Mouse (Mus musculus) liver, adult 2 months (tissue): ENCODE measurements around the gene Zan.
"Not testable (repeated sequence)": the region's sequence is repeated elsewhere in the genome, so short reads cannot be mapped to it uniquely, and the experiment has no call there.

ENCODE experiments used
- CTCF ChIP-seq: fragments of 200-500 bp; IDR thresholded peaks from 2 replicates; pipeline ENCODE4 v1.5.1; 2011; ENCODE audit warnings: low read depth, low read length, control low read depth
- POLR2A ChIP-seq: fragments of 200-500 bp; IDR thresholded peaks from 2 replicates; pipeline ENCODE4 v1.6.1; 2011; ENCODE audit warnings: low read length, control low read depth; ENCODE audit not compliant: insufficient read depth; ENCODE audit errors: extremely low read depth

GRCm38 (mm10) chr5:137430402-137430801 is 46.5 kb downstream of the Zan start:
- not testable (repeated sequence) for TF ChIP-seq CTCF, POLR2A
